Mouse (Mus musculus) neural tube, embryonic 14.5 days (tissue): Measurements from ENCODE around the gene Hnrnpk. TPM values are rescaled to one million over a fixed set of nuclear protein-coding genes. Genes with fewer than 3 reads are reported as not detected.

Experiments used
- ATAC-seq: fragments of 200-750 bp; cut with Nextera tagmentation; 2 replicates; pipeline ENCODE4 v1.8.0; 2017; ENCODE audit warnings: low read depth, mild to moderate bottlenecking, moderate TSS enrichment, moderate library complexity
- H3K27ac ChIP-seq: fragments of 300-500 bp; sonication (generic); 2 replicates; pipeline ENCODE4 v1.5.1; 2014; ENCODE audit warnings: low read depth, mild to moderate bottlenecking, control low read depth, low read length, moderate library complexity, mixed read lengths
- H3K27me3 ChIP-seq: fragments of 300-500 bp; sonication (generic); 2 replicates; pipeline ENCODE4 v1.6.1; 2014; ENCODE audit warnings: low read length; ENCODE audit not compliant: control insufficient read depth, insufficient read depth
- H3K36me3 ChIP-seq: fragments of 300-500 bp; sonication (generic); 2 replicates; pipeline ENCODE4 v1.6.1; 2014; ENCODE audit warnings: low read length, mixed read lengths; ENCODE audit not compliant: control insufficient read depth, insufficient read depth
- H3K4me1 ChIP-seq: fragments of 300-500 bp; sonication (generic); 2 replicates; pipeline ENCODE4 v1.6.1; 2014; ENCODE audit warnings: low read length; ENCODE audit not compliant: control insufficient read depth, insufficient read depth
- H3K4me2 ChIP-seq: fragments of 300-500 bp; sonication (generic); 2 replicates; pipeline ENCODE4 v1.6.1; 2014; ENCODE audit warnings: mild to moderate bottlenecking, low read depth, low read length, control low read depth
- H3K4me3 ChIP-seq: fragments of 300-500 bp; sonication (generic); 2 replicates; pipeline ENCODE4 v1.5.1; 2014; ENCODE audit warnings: low read depth, low read length, control low read depth, mixed read lengths
- H3K9ac ChIP-seq: fragments of 300-500 bp; sonication (generic); replicated peaks from 2 replicates; pipeline ENCODE4 v1.6.1; 2014; ENCODE audit warnings: low read depth, mild to moderate bottlenecking, control low read depth, low read length, mixed read lengths
- H3K9me3 ChIP-seq: fragments of 300-500 bp; sonication (generic); 2 replicates; pipeline ENCODE4 v1.6.1; 2016; ENCODE audit warnings: low read length; ENCODE audit not compliant: control insufficient read depth
- WGBS: fragments of 180-500 bp; shearing (Covaris S2); extraction: QIAGEN DNeasy Blood & Tissue Kit; methylation state at CpG from one replicate; pipeline ENCODE4 v1.1.7; 2014; 5-methylcytosine and 5-hydroxymethylcytosine counted together
- microRNA counts: library from miRNA; unstranded; fragments of <30 nt; microRNA quantifications from one replicate; lab custom pipeline; 2016
- microRNA-seq: library from miRNA; unstranded; fragments of <30 nt; microRNA quantifications from one replicate; pipeline ENCODE4, GENCODE M21; 2016
- polyA plus RNA-seq: library from polyadenylated mRNA; unstranded; fragments of >200 nt; fragmentation: Nextera tagmentation; extraction: Ambion mirVana; gene quantifications from 2 replicates; pipeline ENCODE4 v1.2.1, GENCODE M21; 2014

Hnrnpk gene
- polyA plus RNA-seq, 1 experiment from 2014 or later: 1,230 TPM

DNA sequence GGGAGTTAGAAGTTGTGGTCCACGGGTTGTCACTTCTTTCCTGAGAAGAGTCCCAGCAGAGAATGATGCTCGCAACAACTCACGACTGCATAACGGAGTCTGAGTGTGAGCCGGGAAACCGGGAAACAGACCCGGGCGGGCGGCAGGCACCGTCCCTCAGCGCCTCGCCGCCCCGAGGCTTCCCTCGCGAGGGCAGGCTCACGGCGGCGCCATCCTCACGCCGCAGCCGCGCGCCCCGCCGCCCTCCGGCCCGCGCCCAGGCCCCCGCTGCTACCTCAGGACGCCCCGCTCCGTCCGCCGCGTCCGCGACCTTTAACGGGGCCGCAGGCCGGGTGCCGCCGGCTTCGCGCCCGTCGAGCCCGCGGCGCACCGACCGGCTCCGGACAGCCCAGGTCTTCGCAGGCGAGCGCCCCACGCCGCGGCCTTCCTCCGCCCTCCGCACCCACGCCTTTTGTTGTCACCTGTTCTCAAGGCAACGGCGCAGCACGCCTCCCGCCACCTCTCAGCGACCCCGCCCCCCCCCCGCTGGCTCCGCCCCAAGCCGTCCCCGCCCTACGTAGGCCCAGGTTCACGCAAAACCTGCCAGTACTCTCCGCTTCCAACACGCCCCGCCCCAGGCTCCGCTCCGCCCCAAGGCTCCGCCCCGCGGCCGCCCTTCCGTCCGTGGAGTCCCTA lies 44.4 kb downstream of the Hnrnpk start, which contains the start of gene Kif27:
Kif27 (minus strand) TSS at position 494 of the 675 bp plus-strand sequence.
- Histone ChIP-seq H3K9me3 (no peaks in the 10 kb centered on the region), H3K27me3 (no peaks in the 10 kb centered on the region), H3K4me3 (peak within 1 kb of the TSS; percentile 65), H3K36me3 (no peaks in the 10 kb centered on the region), H3K4me2 (peak within 1 kb of the TSS; percentile 86), H3K4me1 (no peaks in the 10 kb centered on the region), H3K27ac (no peak within 1 kb of the TSS), H3K9ac (peak within 1 kb of the TSS; percentile 57)
- peak; percentile 99 for ATAC-seq
- WGBS: under 1% methylated on average over 50 of the region's 85 CpGs

DNA sequence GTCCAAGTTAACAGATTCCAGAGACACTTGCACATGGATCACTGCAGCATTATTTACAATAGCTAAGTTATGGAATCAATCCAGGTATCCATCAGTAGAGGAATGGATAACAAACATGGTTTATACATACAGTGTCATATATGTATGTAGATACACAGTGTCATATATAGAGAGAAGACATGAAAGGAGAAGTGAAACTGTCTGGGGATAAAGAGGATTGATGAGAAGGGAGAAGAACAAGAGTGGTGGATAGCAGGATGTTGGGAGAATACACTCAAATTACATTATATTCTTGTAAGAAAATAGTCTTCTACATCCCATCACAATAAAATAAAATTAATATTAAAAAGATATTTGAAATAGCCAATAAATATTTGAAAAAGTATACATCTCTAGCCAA lies 50.1 kb downstream of the Hnrnpk start:
- ATAC-seq: no peak

DNA sequence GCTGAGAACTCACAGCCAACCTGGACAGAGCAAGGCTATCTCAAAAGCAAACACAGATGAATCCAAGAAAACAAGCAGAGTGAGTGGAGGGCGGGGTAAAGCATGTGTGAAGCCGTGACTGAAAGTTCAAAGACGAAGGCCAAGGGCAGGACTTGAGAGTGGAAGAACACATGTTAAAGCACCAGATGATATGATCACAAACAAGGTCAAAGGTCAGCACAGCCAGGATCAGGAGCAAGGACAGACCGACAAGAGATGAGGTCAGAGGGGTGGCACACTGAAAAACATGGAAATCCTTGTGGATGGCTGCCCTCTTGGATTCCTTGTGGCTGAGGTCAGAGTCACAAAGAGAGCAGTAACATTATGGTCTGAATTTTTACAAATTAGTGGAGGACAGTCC lies 52.5 kb downstream of the Hnrnpk start:
- Histone ChIP-seq H3K9ac (no peak overlapping the region), H3K4me1 (no peaks in the 10 kb centered on the region), H3K27me3 (no peaks in the 10 kb centered on the region), H3K36me3 (no peaks in the 10 kb centered on the region), H3K9me3 (no peaks in the 10 kb centered on the region), H3K4me2 (no peak overlapping the region), H3K4me3 (no peak overlapping the region), H3K27ac (no peak overlapping the region)
- no peak for ATAC-seq
- WGBS: 71% methylated on average over 4 of the region's 4 CpGs

More for the DNA sequence above, 50.1 kb downstream of the Hnrnpk start:
- Histone ChIP-seq H3K9ac (no peak overlapping the region), H3K4me2 (no peak overlapping the region), H3K4me3 (no peak overlapping the region), H3K9me3 (no peaks in the 10 kb centered on the region), H3K27ac (no peak overlapping the region), H3K27me3 (no peaks in the 10 kb centered on the region), H3K36me3 (no peaks in the 10 kb centered on the region), H3K4me1 (no peaks in the 10 kb centered on the region)

DNA sequence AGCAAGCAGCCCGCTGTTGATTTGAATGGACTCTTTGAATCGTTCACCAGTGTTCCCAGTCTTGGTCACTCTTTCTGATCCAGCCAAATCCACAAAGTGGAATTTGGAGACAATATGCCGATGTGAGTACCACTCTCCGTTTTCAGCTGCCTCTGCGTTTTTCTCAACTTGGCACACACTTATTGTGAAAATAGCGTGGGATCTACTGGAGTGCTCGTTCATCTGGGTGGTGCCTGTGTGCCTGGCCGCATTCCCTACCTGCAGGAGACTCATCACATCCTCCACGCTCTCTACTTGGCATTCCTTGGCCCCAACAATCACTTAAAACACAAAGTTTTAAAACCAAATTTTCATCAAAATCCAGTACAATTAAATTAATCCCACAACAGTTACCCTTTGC lies 58.6 kb downstream of the Hnrnpk start:
- Histone ChIP-seq H3K27ac (no peak overlapping the region), H3K9me3 (no peaks in the 10 kb centered on the region), H3K9ac (no peak overlapping the region), H3K27me3 (no peaks in the 10 kb centered on the region), H3K4me1 (no peaks in the 10 kb centered on the region), H3K4me3 (no peak overlapping the region), H3K4me2 (no peak overlapping the region), H3K36me3 (no peaks in the 10 kb centered on the region)
- no peak for ATAC-seq
- WGBS: 89% methylated on average over 9 of the region's 9 CpGs

MicroRNAs encoded within 50 kb of the gene (microRNA counts, 519-probe panel; counts per million panel counts)
- microRNA mmu-miR-7a (lab: Ali Mortazavi, UCI): 4,559 counts per million, percentile 58 among the panel's probes with 10 or more counts

Small RNAs within 50 kb of the gene (microRNA-seq; reads per million reads assigned to microRNA genes)
- 297 reads per million, percentile 61 among the genes with 10 or more reads in this experiment for gene Mir7-1

Other genes with a start within 250 kb of the Hnrnpk start
- 62.6 and 69.7 TPM in 2 replicates for gene Idnk, start 245.7 kb downstream of the Hnrnpk start, polyA plus RNA-seq
- 108 and 144 TPM in 2 replicates for gene Ubqln1, start 187.7 kb downstream of the Hnrnpk start, polyA plus RNA-seq
- 25.6 and 29.7 TPM in 2 replicates for gene Gkap1, start 127.6 kb downstream of the Hnrnpk start, polyA plus RNA-seq
- 1.9 and 2.3 TPM in 2 replicates for gene Kif27, start 44.2 kb downstream of the Hnrnpk start, polyA plus RNA-seq
- 24.5 TPM in 2 replicates for gene 2210016F16Rik, start 18.1 kb downstream of the Hnrnpk start, polyA plus RNA-seq
- 27.3 and 28.8 TPM in 2 replicates for gene Rmi1, start 1.1 kb downstream of the Hnrnpk start, polyA plus RNA-seq
- gene Slc28a3, start 207.5 kb upstream of the Hnrnpk start, polyA plus RNA-seq: not detected in 2 replicates